Mouse (Mus musculus): ENCODE data around the gene D930020B18Rik.

Gene D930020B18Rik

DNA sequence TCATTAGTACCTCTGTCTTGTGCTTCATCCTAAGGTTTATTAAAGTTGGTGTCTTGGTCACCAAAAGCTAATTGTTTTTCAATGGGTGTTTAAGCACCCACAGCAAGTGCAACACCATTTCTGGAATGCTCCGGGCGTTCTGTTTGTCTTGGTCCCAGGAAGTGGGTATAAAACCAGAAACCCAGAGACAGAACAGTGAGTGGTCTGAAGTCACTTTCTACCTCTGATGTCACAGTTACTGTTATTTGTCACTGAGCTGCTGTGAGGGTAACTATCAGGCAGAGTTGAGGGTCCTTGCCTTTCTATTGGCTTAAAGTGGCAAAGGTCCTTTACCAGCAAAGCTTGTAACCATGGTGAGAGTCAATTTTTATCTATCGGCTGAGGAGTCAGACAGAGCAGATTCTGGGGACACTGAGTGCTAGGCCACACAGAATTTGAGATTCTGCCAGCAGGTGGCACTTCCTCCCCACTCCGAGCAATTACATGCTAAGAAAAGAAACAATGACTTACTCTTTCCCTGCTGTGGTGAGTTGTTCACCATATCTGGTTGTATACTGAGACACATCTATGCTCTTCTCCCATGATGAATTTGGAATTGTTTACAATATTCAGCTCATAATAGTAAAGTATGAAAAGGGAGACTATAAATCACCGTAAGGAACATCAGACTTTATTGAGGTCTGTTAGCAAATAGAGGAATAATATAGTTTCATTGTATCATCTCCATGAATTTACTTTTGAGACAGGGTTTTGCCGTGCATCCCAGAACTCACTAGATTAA lies 1.0 kb upstream of the D930020B18Rik start:
- peak; percentile 30 to 51 for DNase-seq

DNA sequence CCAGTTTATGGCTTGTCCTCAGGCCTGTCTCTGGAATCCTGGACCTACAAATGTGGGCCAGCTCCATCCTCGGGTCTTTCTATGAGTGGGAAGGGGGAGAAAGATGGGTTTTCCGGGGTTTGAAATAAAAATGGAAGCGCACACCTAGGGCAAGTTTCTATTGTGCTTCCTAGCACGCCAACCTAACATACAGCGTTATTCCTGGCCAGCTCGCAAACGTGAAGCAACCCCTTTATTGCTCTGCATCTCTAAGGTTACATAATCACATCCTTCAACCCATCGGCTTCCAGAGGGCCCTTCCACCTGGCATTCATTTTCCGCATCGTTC lies 480 bp upstream of the D930020B18Rik start:
- DNase-seq: peak in 1 of 2 experiments; percentile 17

DNA sequence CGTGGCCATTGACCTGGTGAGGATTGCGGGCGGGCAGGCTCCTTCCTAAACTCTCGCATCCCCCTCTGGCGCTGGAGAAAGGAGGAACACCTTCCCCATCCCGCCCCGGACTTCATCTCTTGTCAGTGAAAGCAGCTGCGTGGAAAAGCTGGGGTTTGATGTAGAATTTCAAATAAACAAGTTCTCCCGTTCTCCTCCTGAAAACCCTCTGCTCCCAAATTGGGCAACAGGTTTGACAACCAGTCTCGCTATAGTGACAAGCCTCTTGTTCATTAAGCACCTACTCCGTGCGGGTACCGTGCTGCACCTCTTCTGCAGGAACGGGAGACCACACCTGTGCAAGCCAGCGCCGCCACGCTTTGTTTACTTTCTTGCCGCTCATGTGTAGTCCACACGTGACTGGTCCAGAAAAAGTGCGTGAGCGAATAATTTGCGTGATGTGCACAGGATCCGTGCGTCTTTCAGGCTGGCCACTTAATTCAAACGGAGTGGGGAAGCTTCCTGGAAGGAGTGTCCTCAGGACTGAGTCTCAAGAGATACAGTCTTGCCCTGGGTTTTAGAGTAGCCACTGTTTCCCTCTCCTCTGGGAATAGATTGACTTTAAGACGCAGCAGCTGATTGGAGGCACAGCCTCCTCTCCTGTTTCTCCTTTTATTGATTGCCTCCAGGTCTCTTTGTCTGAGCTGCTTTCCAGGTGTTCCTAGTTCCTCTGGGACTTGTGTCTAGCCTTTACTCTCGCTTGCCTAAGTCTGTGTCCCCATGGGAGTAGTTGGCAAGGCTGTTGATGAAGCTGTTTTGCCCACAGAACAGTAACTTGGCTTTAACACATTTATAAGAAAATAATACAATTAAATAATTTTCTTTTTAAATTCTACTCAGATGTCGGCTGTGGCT lies 913 bp downstream of the D930020B18Rik start:
- DNase-seq: no peak

DNA sequence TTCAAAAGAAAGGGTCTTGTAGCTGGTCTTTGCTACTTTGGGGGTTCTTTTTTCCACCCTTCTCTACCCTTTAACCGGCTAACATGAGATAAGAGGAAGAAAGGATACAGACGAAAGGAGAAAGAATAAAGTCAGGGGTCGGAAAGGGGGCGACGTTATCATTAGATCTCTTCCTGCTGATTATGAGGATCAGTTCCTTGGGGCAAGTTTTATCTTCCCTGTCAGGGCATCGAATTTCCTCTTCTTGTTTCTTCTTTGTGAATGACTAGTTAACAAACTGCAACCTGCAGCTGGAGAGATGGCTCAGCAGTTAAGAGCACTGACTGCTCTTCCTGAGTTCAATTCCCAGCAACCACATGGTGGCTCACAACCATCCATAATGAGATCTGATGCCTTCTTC lies 4.9 kb downstream of the D930020B18Rik start:
- DNase-seq: no peak

DNA sequence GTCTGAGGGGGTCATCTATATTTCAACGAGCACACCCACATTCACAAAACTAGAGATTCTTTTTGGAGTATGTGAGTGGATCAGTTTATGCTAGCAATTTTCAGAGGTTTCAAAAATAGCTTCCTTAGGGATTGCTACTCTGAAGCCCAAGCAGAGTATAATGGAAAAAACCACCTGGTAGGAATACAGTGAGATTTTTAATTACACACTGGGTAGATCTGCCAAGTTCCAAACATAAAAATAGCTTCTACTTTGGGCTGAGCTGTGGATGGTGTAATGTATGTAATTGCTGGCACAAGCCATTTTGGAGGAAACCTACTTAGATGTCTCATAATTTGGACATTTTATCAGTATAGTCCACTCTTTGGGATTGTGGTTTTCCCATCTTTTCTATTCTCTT lies 11.7 kb downstream of the D930020B18Rik start:
- DNase-seq: no peak

DNA sequence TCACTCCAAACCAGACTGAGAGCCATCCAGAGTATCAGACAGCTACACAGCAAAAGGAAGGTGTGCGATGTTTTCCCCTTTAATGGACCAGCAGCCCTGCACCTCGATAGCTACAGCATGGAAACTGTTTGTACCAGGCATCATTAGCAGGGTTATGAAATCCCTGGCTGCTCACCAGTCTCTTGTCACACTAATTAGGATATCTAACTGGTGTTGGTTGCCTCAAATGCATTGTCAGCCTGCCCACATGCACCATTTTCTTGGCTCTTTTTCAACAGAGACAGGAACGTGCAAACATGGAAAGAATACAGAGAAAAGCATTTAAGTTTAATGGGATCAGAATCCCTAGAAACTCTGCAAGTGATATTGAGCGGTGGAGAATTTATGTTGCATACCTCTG lies 14.5 kb downstream of the D930020B18Rik start:
- no peak for DNase-seq

DNA sequence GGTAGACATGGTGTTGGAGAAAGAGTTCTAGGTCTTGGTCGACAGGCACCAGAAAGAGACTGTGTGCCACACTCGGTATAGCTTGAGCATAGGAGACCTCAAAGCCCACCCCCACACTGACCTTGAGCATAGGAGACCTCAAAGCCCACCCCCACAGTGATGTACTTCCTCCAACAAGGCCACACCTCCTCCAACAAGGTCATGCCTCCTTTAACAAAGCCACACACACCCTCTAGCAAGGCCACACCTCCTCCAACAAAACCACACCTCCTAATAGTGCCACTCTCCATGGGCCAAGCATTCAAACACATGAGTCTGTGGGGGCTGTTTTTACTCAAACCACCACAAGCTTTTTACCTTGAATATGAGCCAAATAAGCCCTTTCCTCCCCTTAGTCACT lies 21.3 kb downstream of the D930020B18Rik start:
- DNase-seq: no peak

DNA sequence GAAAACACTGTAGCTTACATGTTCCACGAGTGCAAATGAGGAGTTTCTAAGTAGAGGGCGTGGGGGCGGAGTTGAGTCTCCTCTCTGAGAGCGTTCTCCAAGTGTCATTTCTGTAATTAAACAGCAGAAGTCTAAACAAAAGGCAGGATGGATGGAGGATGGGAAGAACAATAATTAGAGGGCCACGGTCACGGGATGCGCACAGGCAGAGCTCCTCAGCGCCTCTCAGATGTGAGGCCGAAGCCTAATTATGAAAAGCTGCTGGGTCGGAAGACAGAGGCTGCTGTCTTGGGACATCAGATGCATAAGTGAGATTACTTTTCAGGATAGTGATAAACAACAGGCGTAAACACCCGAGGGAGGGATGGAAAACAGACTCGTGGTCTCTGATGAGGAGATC lies 22.2 kb downstream of the D930020B18Rik start:
- no peak for DNase-seq

DNA sequence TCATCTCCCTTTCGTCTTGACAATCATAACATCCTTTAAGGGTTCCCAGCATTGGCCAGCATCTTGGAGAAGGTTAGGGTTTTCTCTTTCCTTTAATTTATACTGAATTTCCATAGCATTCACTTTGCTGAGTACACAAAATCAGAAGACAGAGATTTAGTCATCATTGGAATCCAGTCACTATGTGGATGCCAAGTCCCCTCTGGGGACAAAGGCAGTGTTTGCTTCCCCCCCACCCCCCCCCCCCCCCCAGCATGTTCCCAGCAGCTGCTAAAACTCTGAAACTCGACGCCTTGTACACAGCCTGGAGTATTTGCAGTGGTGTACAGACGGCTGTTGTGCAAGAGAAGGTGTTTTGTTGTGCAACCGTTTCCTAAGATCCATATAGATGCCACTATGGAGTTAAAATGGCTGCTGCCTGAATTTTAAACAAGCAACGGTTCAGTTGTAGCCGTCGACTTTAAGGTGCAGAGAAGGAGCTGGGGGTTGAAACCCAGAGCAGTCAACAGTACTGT lies 24.3 kb downstream of the D930020B18Rik start:
- no peak for DNase-seq

DNA sequence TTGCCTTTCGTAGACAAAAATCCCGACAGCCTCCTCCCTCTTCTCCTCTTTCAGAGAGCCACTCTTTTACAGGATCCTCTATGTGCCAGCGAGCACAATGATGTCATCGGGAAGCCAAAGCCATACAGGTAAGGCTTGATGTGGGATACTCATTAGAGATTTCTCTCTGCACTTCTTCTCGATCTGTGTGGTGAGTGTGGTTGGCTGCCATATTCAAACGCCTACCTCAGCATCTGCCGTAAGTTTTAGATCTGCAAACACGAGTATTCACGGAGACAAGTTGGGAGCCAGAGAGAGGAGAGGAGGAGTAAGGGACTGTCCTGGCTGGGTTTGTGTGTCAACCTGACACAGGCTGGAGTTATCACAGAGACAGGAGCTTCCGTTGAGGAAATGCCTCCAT lies 27.7 kb downstream of the D930020B18Rik start:
- no peak for DNase-seq

DNA sequence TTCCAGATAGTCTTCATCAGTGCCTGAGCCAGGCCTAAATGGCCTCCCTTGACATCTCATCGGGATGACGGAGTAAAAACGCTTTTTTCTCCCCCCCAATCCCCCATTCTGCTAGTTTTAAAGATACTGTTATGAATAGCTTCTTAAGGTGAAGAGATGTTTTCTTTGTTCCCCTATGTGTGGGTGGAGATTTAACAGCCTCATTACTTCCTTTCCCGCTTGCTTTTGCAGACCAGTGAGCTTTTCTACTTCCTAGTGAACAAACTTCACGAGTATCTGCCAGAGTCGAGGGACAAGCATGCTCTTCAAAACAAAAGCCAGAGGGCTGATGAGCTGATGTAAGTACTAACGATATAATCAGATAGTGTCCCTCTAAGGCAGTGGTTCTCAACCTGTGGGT lies 35.6 kb downstream of the D930020B18Rik start:
- DNase-seq: no peak

DNA sequence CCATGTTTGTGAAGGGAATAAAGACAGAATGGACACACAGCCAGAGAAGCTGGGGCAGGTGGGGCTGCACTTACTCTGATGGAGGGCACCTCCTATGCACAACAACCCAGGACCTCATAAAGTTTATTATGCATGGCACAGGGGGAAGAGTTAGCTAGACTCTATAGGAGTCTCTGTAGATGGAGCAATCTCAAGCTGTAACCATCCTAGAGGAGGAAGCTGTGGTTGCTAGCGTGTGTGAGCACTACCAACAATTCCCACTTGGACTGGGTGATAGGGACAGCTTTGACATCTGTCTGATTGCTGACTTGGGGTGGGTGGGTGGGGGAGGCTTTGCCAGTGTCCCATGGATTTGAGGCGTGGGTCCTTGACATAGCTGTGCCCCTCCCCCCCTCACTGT lies 39.5 kb downstream of the D930020B18Rik start:
- no peak for DNase-seq

DNA sequence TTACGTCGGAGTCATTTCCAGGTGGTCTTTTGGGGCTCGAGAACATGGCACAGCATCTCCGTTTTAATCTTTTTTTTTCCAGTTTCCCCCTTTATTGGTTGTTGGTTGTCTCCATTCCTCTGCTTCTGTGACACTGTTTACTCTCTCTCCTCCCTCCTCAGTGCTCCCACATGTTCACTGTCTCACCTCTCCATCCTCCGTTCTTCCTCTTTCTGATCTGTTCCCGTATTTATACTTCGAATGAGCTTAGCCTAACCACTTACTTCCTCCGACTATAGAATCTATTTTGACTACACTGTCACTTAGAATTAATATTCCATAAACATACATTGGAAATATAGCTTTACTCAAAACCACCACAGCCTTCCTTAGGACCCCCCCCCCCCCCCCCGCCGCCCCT lies 41.2 kb downstream of the D930020B18Rik start:
- DNase-seq: no peak

DNA sequence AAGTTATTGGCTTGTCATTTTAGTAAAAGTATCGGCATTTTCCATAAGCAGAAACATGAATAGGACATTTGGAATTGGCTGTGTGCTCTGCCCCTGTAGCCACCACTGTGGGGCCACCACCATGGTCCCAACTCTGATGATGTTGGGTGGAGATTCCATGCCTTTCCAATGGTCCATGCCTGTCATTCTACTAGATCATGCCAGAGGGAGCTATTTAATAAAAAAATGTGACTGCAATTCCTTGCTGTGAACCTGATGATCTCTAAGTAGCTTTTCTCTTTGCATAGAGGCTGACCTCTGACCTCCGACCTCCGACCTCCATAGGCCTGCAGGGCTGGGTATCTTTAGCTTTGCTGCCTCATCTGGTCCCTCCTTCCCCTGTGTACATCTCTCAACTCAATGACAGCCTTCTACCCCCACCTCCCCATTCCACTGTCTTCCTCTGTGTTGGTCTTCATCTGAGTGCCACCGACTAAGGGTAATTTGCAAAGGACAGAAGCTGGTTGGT lies 44.8 kb downstream of the D930020B18Rik start:
- DNase-seq: peak in 1 of 2 experiments; percentile 34

DNA sequence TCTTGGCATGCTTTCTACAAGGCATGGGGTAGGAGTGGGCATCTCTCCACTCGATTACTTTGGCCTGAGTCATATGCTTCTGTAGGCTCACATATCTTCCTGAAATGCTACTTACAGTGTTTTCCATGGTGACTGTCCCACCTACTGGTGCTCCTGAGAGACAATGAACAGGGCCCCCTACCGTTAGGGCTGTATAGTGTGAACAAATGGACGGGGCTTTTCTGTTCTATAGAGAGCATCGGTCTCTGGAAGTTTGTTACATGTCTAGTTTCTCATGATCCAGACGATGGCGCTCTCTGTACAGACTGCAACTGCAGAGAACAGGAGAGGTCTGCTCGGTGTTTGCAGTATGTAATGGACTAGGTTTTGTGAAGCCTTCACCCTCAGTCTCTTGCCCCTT lies 46.1 kb downstream of the D930020B18Rik start:
- DNase-seq: no peak

DNA sequence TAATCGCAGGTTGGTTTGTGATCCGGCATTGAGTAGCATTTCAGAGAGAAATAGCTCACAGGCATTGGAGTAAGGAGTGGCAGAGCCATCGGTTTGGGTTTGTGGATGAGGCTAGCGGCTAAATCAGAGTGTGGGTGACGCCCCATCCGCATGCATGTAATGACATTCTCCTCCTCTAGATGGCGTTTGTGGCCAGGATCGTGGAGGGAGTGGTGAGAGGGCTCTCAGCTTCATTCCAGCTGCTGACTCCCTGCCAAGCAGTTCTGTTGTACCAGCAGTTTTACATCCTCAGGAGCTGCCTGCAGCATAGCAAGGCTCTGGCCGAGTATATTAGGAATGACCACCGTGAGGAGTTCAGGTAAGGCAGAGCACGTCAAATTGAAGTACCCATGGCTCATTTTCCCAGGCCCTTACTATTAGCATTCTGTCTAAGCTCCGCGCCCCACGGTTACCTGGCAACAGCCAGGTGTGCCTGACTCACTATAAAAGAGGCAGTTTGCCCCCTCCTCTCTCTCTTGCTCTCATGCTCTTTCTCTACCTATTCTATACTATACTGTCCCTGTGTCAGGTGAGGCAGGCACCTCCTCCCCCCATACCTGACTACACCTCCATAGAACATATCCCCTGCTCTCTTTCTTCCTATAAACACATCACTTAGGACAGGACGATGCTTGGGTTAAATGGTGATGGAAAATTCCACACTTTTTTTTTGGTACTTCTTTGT lies 48.4 kb downstream of the D930020B18Rik start:
- peak; percentile 28 to 48 for DNase-seq

DNA sequence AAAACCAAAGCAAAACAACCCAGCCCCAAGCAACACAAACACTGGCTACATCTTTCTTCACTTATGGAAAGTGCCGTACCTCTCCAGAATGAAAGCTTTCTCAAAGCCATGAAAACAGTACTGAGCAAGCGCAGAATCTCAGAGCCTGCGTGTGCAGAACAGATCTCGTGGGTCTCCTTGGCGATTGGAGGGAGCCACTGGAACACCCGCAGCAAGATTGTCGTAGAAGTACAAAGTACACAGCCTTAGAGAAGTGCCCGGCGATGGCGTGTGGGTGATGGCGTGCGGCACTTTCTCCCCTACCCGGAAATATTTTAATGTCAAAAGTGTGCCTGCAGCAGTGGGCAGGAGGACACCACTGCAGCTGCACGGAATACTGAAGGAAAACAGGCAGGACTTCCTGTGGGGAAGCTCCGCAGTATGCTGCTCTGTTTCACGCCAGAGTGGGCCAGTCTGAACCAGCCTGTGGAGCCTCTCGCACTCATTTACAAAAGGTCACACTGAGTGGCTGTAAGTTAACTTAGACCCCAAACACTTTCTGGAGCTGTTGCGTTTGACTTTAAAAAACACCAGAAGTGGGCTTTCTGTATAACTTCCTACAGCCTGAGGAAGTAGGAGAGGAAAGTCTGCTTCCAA lies 51.7 kb downstream of the D930020B18Rik start:
- no peak for DNase-seq

DNA sequence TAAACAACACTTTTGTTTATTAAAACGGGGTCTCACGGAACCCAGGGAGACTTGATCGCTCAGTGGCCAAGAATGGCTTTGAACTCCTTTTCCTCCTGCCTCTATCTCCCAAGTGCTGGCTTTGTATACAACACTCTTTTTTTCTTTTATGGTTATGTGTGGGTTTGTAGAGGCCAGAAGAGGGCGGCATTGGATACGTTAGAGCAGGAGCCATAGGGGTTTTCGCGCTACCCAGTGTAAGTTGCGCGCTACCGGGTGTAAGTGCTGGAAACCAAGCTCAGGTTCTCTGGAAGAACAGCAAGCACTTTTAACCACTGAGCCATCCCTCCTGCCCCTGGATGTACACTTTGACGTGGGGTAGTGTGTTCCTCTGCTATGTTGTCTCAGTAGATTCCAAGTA lies 53.2 kb downstream of the D930020B18Rik start:
- DNase-seq: no peak

DNA sequence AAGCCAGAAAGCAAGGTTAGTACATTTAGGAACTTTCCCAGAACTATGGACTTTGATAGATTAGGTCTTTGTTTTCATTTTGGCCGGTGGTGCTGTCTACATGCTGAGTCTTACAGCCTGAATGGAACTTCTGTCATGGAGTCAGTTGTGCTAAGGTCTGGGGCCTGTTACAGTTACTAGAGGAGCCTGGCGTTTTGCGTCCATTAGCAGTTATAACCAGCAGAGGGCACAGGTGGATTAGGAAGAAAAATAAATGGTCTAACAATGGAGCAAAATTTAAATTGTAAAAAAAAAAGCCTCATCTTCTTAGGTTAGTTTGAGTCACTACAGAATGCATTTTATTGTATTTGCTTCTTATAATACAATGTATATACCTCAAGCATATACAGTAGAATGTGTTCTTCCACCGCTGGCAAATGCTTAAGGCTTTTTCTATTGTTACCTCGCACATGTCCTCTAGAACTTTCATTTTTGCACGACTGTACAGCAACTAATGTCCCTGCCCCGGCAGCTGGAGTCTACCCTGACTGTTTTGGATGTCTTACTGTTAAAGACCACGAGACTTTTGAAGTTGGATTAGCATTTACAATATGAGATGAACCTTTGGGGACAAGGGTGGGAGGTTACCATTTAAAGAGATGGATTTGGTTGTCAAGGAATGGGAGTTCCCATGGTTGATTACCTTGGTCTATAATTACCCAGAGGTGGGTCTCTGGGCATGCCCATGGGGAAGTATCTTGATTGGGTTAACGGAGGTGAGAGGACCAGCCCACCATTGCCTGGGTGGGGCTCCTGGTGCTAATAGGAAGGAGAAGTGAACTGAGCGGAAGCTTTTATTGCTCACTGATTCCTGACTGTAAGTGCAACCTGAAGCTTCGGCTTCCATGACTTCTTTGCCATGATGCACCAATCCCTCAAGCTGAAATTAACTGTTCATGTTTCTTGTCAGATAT lies 60.2 kb downstream of the D930020B18Rik start:
- peak; percentile 22 to 64 for DNase-seq

DNA sequence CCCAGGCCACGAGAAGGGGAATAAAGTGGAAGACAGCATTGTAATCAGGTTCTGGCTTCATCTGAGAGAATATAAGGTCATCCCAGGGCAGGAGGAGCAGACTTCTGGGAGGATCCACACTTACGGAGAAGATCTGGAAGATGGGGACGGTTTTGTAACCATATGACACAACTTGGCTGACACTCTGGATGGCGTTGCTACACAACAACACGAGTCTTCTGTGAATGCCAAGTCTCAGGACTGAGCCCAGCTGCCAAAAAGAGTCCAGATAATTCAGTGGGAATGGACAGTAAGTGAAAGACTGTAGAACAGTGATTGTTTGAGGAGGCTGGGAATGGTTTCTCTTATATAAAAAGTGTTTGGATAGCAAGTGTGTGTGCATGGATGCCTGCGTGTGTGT lies 62.2 kb downstream of the D930020B18Rik start:
- DNase-seq: no peak

DNA sequence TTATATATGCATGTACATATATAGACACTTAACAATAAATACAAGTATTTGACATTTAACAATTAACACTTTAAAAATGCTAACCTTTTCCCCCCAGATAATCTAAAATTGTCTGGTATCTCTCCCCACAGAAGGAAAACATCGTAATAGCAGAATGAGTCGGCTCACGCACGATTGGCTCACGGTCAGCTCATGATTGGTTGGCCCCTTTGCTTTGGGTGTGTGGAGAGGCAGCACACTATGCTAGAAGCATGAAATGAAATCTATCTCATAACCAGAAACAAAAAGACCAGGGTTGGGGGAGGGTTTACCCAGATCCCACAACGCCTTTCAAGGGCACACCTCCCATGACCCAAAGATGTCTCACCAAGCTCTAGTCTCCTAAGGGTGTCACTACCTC lies 63.5 kb downstream of the D930020B18Rik start:
- no peak for DNase-seq

Data from cerebellum, postnatal 25 days (tissue).